Mouse (Mus musculus) midbrain, embryonic 10.5 days (tissue): Measurements from ENCODE around the gene 4930524N10Rik. TPM values are rescaled to one million over a fixed set of nuclear protein-coding genes. Genes with fewer than 3 reads are reported as not detected.

ENCODE experiments used
- DNase-seq: peaks from one replicate; pipeline ENCODE4 v3.0.0-alpha.2; 2017; ENCODE audit warnings: low spot score
- H3K27ac ChIP-seq: fragments of 300-500 bp; sonication (generic); replicated peaks from 2 replicates; pipeline ENCODE4 v1.5.1; 2016; ENCODE audit warnings: mild to moderate bottlenecking
- H3K27me3 ChIP-seq: fragments of 300-500 bp; sonication (generic); 2 replicates; pipeline ENCODE4 v1.6.1; 2016; ENCODE audit warnings: low read depth, mild to moderate bottlenecking; ENCODE audit not compliant: poor library complexity, severe bottlenecking
- H3K36me3 ChIP-seq: fragments of 300-500 bp; sonication (generic); 2 replicates; pipeline ENCODE4 v1.6.1; 2016; ENCODE audit warnings: mild to moderate bottlenecking, moderate library complexity
- H3K4me1 ChIP-seq: fragments of 300-500 bp; sonication (generic); 2 replicates; pipeline ENCODE4 v1.6.1; 2016
- H3K4me3 ChIP-seq: fragments of 300-500 bp; sonication (generic); 2 replicates; pipeline ENCODE4 v1.5.1; 2016; ENCODE audit warnings: mild to moderate bottlenecking, moderate library complexity
- H3K9me3 ChIP-seq: fragments of 300-500 bp; sonication (generic); replicated peaks from 2 replicates; pipeline ENCODE4 v1.6.1; 2016; ENCODE audit warnings: mild to moderate bottlenecking
- WGBS: fragments of 180-500 bp; shearing (Covaris S2); methylation state at CpG from one replicate; pipeline ENCODE4 v1.1.7; 2016; 5-methylcytosine and 5-hydroxymethylcytosine counted together
- polyA plus RNA-seq: library from polyadenylated mRNA; unstranded; fragments of >200 nt; fragmentation: Nextera tagmentation; extraction: Ambion mirVana; gene quantifications from 2 replicates; pipeline ENCODE4 v1.2.1, GENCODE M21; 2016

4930524N10Rik gene
- polyA plus RNA-seq, result not detected in 2 replicates

GRCm38 (mm10) chrX:154343292-154343691, at the start of gene 4930524N10Rik:
TSS of gene 4930524N10Rik (minus strand) at chrX:154343392.
- peaks cover 10% of the 10 kb centered on the region; the same call in 1 of the 2 replicates for H3K9me3 ChIP-seq
- H3K4me1 ChIP-seq, result no peaks in the 10 kb centered on the region
- no peaks in the 10 kb centered on the region for H3K27me3 ChIP-seq
- no peaks in the 10 kb centered on the region for H3K36me3 ChIP-seq
- H3K4me3 ChIP-seq, result no peak within 1 kb of the TSS
- no peak for DNase-seq
- 50% methylated on average over 1 of the region's 1 CpGs for WGBS
- no peak within 1 kb of the TSS for H3K27ac ChIP-seq

- no peaks in the 10 kb centered on the region for H3K36me3 ChIP-seq
- H3K4me3 ChIP-seq, result no peak overlapping the region
- peaks cover 10% of the 10 kb centered on the region; the same call in 1 of the 2 replicates for H3K9me3 ChIP-seq
- no peak overlapping the region for H3K27ac ChIP-seq
- no peaks in the 10 kb centered on the region for H3K4me1 ChIP-seq
- DNase-seq, result no peak
- WGBS, result 77% methylated on average over 3 of the region's 3 CpGs
- no peaks in the 10 kb centered on the region for H3K27me3 ChIP-seq
Measured at GRCm38 (mm10) chrX:154350042-154350441, 6.8 kb upstream of the 4930524N10Rik start.

GRCm38 (mm10) chrX:154349302-154350041, 6.3 kb upstream of the 4930524N10Rik start:
- Histone ChIP-seq H3K4me3 (no peak overlapping the region), H3K9me3 (peaks cover 10% of the 10 kb centered on the region; the same call in 1 of the 2 replicates), H3K27me3 (no peaks in the 10 kb centered on the region), H3K36me3 (no peaks in the 10 kb centered on the region), H3K4me1 (no peaks in the 10 kb centered on the region), H3K27ac (no peak overlapping the region)
- no peak for DNase-seq
- WGBS, result 86% methylated on average over 7 of the region's 7 CpGs

GRCm38 (mm10) chrX:154347933-154348332, 4.7 kb upstream of the 4930524N10Rik start:
- Histone ChIP-seq H3K4me1 (no peaks in the 10 kb centered on the region), H3K4me3 (no peak overlapping the region), H3K27me3 (no peaks in the 10 kb centered on the region), H3K36me3 (no peaks in the 10 kb centered on the region), H3K27ac (no peak overlapping the region), H3K9me3 (peaks cover 14% of the 10 kb centered on the region; the same call in 1 of the 2 replicates)
- DNase-seq, result no peak
- WGBS, result 80% methylated on average over 3 of the region's 3 CpGs

Other genes with a start within 250 kb of the 4930524N10Rik start
- gene Gm15140, start 222.7 kb downstream of the 4930524N10Rik start, polyA plus RNA-seq, result not detected in 2 replicates
- not detected in 2 replicates for gene Samt4, start 138.6 kb upstream of the 4930524N10Rik start, polyA plus RNA-seq
- not detected in 2 replicates for gene Samt2, start 236.0 kb upstream of the 4930524N10Rik start, polyA plus RNA-seq